Mouse (Mus musculus): ENCODE measurements around the gene Ezr. TPM values are rescaled to one million over a fixed set of nuclear protein-coding genes. Genes with fewer than 3 reads are reported as not detected.

The Ezr gene
- polyA plus RNA-seq, 1 experiment from 2014 or later, result 43.3 TPM

Other genes with a start within 250 kb of the Ezr start
- gene Dynlt1c, start 181.1 kb downstream of the Ezr start, polyA plus RNA-seq (2015; fragmentation: Nextera tagmentation; extraction: Ambion mirVana), result 8.5 and 9.3 TPM in 2 replicates
- 64.6 and 76.0 TPM in 2 replicates for gene Dynlt1f, start 126.9 kb downstream of the Ezr start, polyA plus RNA-seq (2015; fragmentation: Nextera tagmentation; extraction: Ambion mirVana)
- gene Sytl3, start 123.7 kb downstream of the Ezr start, polyA plus RNA-seq (2015; fragmentation: Nextera tagmentation; extraction: Ambion mirVana), result 0.18 and 0.28 TPM in 2 replicates
- gene Rsph3b, start 165.9 kb upstream of the Ezr start, polyA plus RNA-seq (2015; fragmentation: Nextera tagmentation; extraction: Ambion mirVana), result 11.1 and 12.0 TPM in 2 replicates
- gene Tagap1, start 178.4 kb upstream of the Ezr start, polyA plus RNA-seq (2015; fragmentation: Nextera tagmentation; extraction: Ambion mirVana), result 11.0 and 12.3 TPM in 2 replicates
- 121 and 130 TPM in 2 replicates for gene Rnaset2b, start 187.8 kb upstream of the Ezr start, polyA plus RNA-seq (2015; fragmentation: Nextera tagmentation; extraction: Ambion mirVana)
- not detected in 2 replicates for gene Gm49721, start 196.1 kb upstream of the Ezr start, polyA plus RNA-seq (2015; fragmentation: Nextera tagmentation; extraction: Ambion mirVana)
- gene Gm1604a, start 242.8 kb upstream of the Ezr start, polyA plus RNA-seq (2015; fragmentation: Nextera tagmentation; extraction: Ambion mirVana), result 0.12 and 0.27 TPM in 2 replicates

Data from liver, embryonic 16.5 days (tissue).